Mouse (Mus musculus): ENCODE data around the gene Fat1. TPM values are rescaled to one million over a fixed set of nuclear protein-coding genes. Genes with fewer than 3 reads are reported as not detected.

Gene Fat1
- polyA plus RNA-seq, 1 experiment from 2014 or later: 21.3 TPM

GRCm38 (mm10) chr8:45013852-45014251 lies 78.6 kb downstream of the Fat1 start:
- WGBS: 69% methylated on average over 8 of the region's 8 CpGs
- Histone ChIP-seq H3K9me3 (replicated peaks) (no peaks in the 10 kb centered on the region), H3K9ac (no peak overlapping the region), H3K4me1 (peaks cover 34% of the 10 kb centered on the region), H3K4me3 (replicated peaks) (no peak overlapping the region), H3K27me3 (no peaks in the 10 kb centered on the region), H3K36me3 (peaks cover 85% of the 10 kb centered on the region), H3K4me2 (no peak overlapping the region), H3K27ac (0 out of 2 replicates have a peak overlapping the region, but pooled peaks have one; percentile 58)
- ATAC-seq (replicated peaks; ENCODE audit: low FRiP score): no peak

- ATAC-seq (replicated peaks; ENCODE audit: low FRiP score): peak; percentile 50
- Histone ChIP-seq H3K4me3 (replicated peaks) (no peak overlapping the region), H3K4me1 (peaks cover 34% of the 10 kb centered on the region), H3K9me3 (replicated peaks) (no peaks in the 10 kb centered on the region), H3K36me3 (peaks cover 87% of the 10 kb centered on the region), H3K27me3 (no peaks in the 10 kb centered on the region), H3K9ac (no peak overlapping the region), H3K27ac (peak overlapping the region; percentile 58; the same call in 1 of the 2 replicates), H3K4me2 (no peak overlapping the region)
- WGBS: 73% methylated on average over 11 of the region's 11 CpGs
Measured at GRCm38 (mm10) chr8:45014498-45015067, 79.3 kb downstream of the Fat1 start.

- H3K27ac ChIP-seq: no peak overlapping the region
- H3K9me3 ChIP-seq (replicated peaks): no peaks in the 10 kb centered on the region
- no peak for ATAC-seq (replicated peaks; ENCODE audit: low FRiP score)
- H3K4me1 ChIP-seq: peaks cover 34% of the 10 kb centered on the region
- H3K36me3 ChIP-seq: peaks cover 86% of the 10 kb centered on the region
- no peak overlapping the region for H3K4me2 ChIP-seq
- H3K27me3 ChIP-seq: no peaks in the 10 kb centered on the region
- 74% methylated on average over 8 of the region's 8 CpGs for WGBS
- H3K9ac ChIP-seq: no peak overlapping the region
- no peak overlapping the region for H3K4me3 ChIP-seq (replicated peaks)
Measured at GRCm38 (mm10) chr8:45015876-45016275, 80.6 kb downstream of the Fat1 start.

GRCm38 (mm10) chr8:45019241-45019640 lies 84.0 kb downstream of the Fat1 start:
- WGBS: 84% methylated on average over 5 of the region's 5 CpGs
- peaks cover 10% of the 10 kb centered on the region for H3K9me3 ChIP-seq (replicated peaks)
- no peak overlapping the region for H3K4me3 ChIP-seq (replicated peaks)
- H3K4me1 ChIP-seq: peaks cover 17% of the 10 kb centered on the region
- ATAC-seq (replicated peaks; ENCODE audit: low FRiP score): no peak
- peaks cover 91% of the 10 kb centered on the region for H3K36me3 ChIP-seq
- no peaks in the 10 kb centered on the region for H3K27me3 ChIP-seq
- H3K27ac ChIP-seq: no peak overlapping the region
- no peak overlapping the region for H3K9ac ChIP-seq
- H3K4me2 ChIP-seq: no peak overlapping the region

GRCm38 (mm10) chr8:45021171-45021570 lies 85.9 kb downstream of the Fat1 start:
- H3K36me3 ChIP-seq: peaks cover 92% of the 10 kb centered on the region
- 94% methylated on average over 5 of the region's 5 CpGs for WGBS
- no peak overlapping the region for H3K4me3 ChIP-seq (replicated peaks)
- H3K27me3 ChIP-seq: no peaks in the 10 kb centered on the region
- no peak overlapping the region for H3K9ac ChIP-seq
- no peak overlapping the region for H3K27ac ChIP-seq
- H3K4me1 ChIP-seq: no peaks in the 10 kb centered on the region
- peaks cover 19% of the 10 kb centered on the region for H3K9me3 ChIP-seq (replicated peaks)
- no peak overlapping the region for H3K4me2 ChIP-seq
- ATAC-seq (replicated peaks; ENCODE audit: low FRiP score): no peak

GRCm38 (mm10) chr8:45021911-45022665 lies 86.8 kb downstream of the Fat1 start:
- peaks cover 94% of the 10 kb centered on the region for H3K36me3 ChIP-seq
- no peak overlapping the region for H3K9ac ChIP-seq
- no peak overlapping the region for H3K4me2 ChIP-seq
- H3K27ac ChIP-seq: no peak overlapping the region
- 91% methylated on average over 21 of the region's 21 CpGs for WGBS
- H3K4me1 ChIP-seq: no peaks in the 10 kb centered on the region
- peaks cover 19% of the 10 kb centered on the region for H3K9me3 ChIP-seq (replicated peaks)
- H3K27me3 ChIP-seq: no peaks in the 10 kb centered on the region
- no peak for ATAC-seq (replicated peaks; ENCODE audit: low FRiP score)
- H3K4me3 ChIP-seq (replicated peaks): no peak overlapping the region

- peaks cover 93% of the 10 kb centered on the region for H3K36me3 ChIP-seq
- WGBS: 53% methylated on average over 6 of the region's 6 CpGs
Measured at GRCm38 (mm10) chr8:45028081-45028497, 92.8 kb downstream of the Fat1 start.

GRCm38 (mm10) chr8:45038350-45038749 lies 103.1 kb downstream of the Fat1 start:
- H3K4me1 ChIP-seq: no peaks in the 10 kb centered on the region
- no peak for ATAC-seq (replicated peaks; ENCODE audit: low FRiP score)
- 86% methylated on average over 15 of the region's 15 CpGs for WGBS

More at GRCm38 (mm10) chr8:45028081-45028497, 92.8 kb downstream of the Fat1 start:
- H3K27ac ChIP-seq: no peak overlapping the region
- H3K9ac ChIP-seq: no peak overlapping the region
- peaks cover 19% of the 10 kb centered on the region for H3K9me3 ChIP-seq (replicated peaks)
- H3K4me2 ChIP-seq: no peak overlapping the region
- ATAC-seq (replicated peaks; ENCODE audit: low FRiP score): no peak
- no peaks in the 10 kb centered on the region for H3K27me3 ChIP-seq
- H3K4me1 ChIP-seq: no peaks in the 10 kb centered on the region
- H3K4me3 ChIP-seq (replicated peaks): no peak overlapping the region

GRCm38 (mm10) chr8:45044160-45044559 lies 108.9 kb downstream of the Fat1 start:
- Histone ChIP-seq H3K36me3 (peaks cover 92% of the 10 kb centered on the region), H3K4me3 (replicated peaks) (no peak overlapping the region), H3K4me2 (no peak overlapping the region), H3K27me3 (no peaks in the 10 kb centered on the region), H3K4me1 (no peaks in the 10 kb centered on the region), H3K9ac (no peak overlapping the region), H3K9me3 (replicated peaks) (0 out of 2 replicates have a peak, but pooled peaks cover 6% of the 10 kb centered on the region), H3K27ac (no peak overlapping the region)
- ATAC-seq (replicated peaks; ENCODE audit: low FRiP score): no peak
- WGBS: 96% methylated on average over 26 of the region's 26 CpGs

More at GRCm38 (mm10) chr8:45038350-45038749, 103.1 kb downstream of the Fat1 start:
- H3K36me3 ChIP-seq: peaks cover 98% of the 10 kb centered on the region
- H3K9me3 ChIP-seq (replicated peaks): 0 out of 2 replicates have a peak, but pooled peaks cover 6% of the 10 kb centered on the region
- no peak overlapping the region for H3K4me3 ChIP-seq (replicated peaks)
- no peak overlapping the region for H3K9ac ChIP-seq
- no peak overlapping the region for H3K27ac ChIP-seq
- H3K4me2 ChIP-seq: no peak overlapping the region
- H3K27me3 ChIP-seq: no peaks in the 10 kb centered on the region

GRCm38 (mm10) chr8:45050451-45050850 lies 115.2 kb downstream of the Fat1 start:
- 84% methylated on average over 8 of the region's 8 CpGs for WGBS
- no peak overlapping the region for H3K4me2 ChIP-seq
- no peaks in the 10 kb centered on the region for H3K9me3 ChIP-seq (replicated peaks)
- no peaks in the 10 kb centered on the region for H3K27me3 ChIP-seq
- H3K4me3 ChIP-seq (replicated peaks): no peak overlapping the region
- H3K36me3 ChIP-seq: peaks cover 90% of the 10 kb centered on the region
- H3K27ac ChIP-seq: no peak overlapping the region
- no peak for ATAC-seq (replicated peaks; ENCODE audit: low FRiP score)
- no peak overlapping the region for H3K9ac ChIP-seq
- H3K4me1 ChIP-seq: no peaks in the 10 kb centered on the region

GRCm38 (mm10) chr8:45051236-45051635 lies 116.0 kb downstream of the Fat1 start:
- Histone ChIP-seq H3K9me3 (replicated peaks) (no peaks in the 10 kb centered on the region), H3K27ac (no peak overlapping the region), H3K4me2 (no peak overlapping the region), H3K4me3 (replicated peaks) (no peak overlapping the region), H3K4me1 (no peaks in the 10 kb centered on the region), H3K36me3 (peaks cover 93% of the 10 kb centered on the region), H3K9ac (no peak overlapping the region), H3K27me3 (no peaks in the 10 kb centered on the region)
- no peak for ATAC-seq (replicated peaks; ENCODE audit: low FRiP score)
- 96% methylated on average over 30 of the region's 30 CpGs for whole genome bisulfite sequencing

GRCm38 (mm10) chr8:45052205-45052604 lies 117.0 kb downstream of the Fat1 start:
- Histone ChIP-seq H3K36me3 (peaks cover 84% of the 10 kb centered on the region), H3K9ac (no peak overlapping the region), H3K4me2 (no peak overlapping the region), H3K27me3 (no peaks in the 10 kb centered on the region), H3K4me1 (no peaks in the 10 kb centered on the region), H3K4me3 (replicated peaks) (no peak overlapping the region), H3K9me3 (replicated peaks) (no peaks in the 10 kb centered on the region), H3K27ac (no peak overlapping the region)
- no peak for ATAC-seq (replicated peaks; ENCODE audit: low FRiP score)
- WGBS: 88% methylated on average over 1 of the region's 1 CpGs
